Mouse (Mus musculus): Measurements from ENCODE around the gene Erc2. TPM values are rescaled to one million over a fixed set of nuclear protein-coding genes. Genes with fewer than 3 reads are reported as not detected.

Gene Erc2
- total RNA-seq, 2 experiments from 2014 or later = 225 to 256 TPM

- no peak for DNase-seq (ENCODE audit: extremely low spot score in 1 of 2, low spot score in 1 of 2)
Measured at GRCm38 (mm10) chr14:28267367-28267766, 645.1 kb downstream of the Erc2 start.

DNA sequence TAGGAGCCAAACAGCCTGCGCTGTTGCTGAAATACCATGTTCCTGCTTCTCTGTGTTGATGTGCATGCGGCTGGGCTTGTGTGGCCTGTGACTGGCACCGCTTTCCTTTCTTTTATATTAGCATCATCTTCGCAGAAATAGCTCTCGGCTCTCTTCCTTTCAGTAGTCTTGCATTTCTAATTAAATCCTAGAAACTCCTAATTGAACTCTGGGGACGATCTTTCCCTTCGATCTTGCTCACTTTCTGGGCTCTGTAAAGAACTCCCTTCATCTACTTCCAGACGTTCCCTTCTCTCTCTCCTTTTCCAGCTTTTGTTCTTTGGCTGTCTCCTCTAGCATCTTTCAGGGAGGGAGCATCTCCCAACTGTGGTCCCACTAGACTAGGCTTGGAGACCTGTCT is 649.6 kb downstream of the Erc2 start:
- DNase-seq (ENCODE audit: extremely low spot score in 1 of 2, low spot score in 1 of 2) = no peak

DNA sequence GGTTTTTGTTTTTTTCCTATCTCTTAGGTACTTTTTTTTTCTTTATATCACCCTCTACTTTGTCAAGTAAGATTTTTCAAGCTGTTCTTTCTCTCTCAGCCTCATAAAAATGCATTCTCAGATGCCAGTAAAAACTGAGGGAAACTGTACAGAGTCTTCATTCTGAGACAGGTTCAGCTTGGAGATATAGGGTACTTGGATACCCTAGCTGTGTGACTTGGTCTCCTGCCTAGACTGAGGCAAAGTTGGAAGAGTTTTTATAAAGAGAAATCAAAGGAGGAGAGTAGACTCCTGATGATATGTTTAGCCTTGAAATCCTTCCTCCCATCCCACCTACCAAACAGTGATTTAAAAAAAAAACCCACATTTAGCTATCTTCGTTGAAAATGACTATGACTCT is 651.4 kb downstream of the Erc2 start:
- DNase-seq (ENCODE audit: extremely low spot score in 1 of 2, low spot score in 1 of 2) = no peak

GRCm38 (mm10) chr14:28274826-28275225 is 652.6 kb downstream of the Erc2 start:
- DNase-seq (ENCODE audit: extremely low spot score in 1 of 2, low spot score in 1 of 2) = no peak

GRCm38 (mm10) chr14:28278951-28279350 is 656.7 kb downstream of the Erc2 start:
- no peak for DNase-seq (ENCODE audit: extremely low spot score in 1 of 2, low spot score in 1 of 2)

DNA sequence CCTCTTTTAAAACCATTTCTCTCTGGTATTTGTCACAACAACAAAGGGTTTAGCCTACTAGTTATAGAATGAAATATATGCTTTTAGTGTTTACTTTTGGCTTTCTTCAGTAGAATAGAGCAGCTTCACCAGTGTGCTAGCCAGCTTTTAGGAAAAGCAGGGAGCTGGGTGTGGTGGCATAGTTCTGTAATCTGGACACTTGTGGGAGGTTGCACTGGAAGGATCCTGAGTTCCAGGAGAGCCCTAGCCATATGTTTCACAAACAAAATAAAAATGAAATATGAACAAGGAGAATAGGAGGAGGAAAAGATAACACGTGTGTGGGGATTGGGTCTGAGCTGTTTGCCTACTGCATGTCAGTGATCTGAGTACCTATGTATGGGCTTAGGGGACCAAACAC is 658.1 kb downstream of the Erc2 start:
- no peak for DNase-seq (ENCODE audit: extremely low spot score in 1 of 2, low spot score in 1 of 2)

DNA sequence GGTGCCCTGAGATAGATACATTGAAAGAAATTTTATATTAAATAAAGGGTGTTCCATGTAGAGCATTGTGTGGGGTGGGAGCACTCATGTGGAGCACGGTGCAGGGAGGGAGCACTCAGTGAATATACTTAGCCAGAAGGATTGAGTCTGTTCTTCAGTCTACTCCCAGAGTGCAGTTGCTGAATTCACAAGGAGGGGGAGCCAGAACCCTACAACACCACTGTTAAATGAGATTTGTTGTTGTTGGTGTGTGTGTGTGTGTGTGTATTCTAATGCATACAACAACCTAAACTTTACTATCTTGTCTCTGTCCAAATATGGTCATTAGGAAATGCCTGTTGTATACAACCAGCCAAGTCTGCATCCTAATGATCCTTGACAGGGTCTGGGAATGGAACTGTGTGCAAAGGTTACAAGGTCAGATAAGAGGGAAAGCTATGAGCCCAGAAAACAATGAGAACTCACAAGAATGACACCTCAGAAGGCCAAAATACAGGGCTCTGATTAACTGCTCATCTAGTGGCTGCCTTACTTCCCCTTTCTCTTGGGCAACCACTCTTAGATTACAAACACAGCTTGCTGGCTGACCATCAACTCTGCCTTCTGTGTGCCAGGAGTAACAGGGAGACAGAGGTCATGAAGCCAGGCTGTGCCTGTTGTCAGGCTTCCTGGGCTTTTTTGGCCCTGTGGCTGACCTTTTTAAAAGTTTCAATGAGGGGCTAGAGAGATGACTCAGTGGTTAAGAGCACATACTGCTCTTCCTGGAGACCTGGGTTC is 661.3 kb downstream of the Erc2 start:
- DNase-seq (ENCODE audit: extremely low spot score in 1 of 2, low spot score in 1 of 2) = no peak

DNA sequence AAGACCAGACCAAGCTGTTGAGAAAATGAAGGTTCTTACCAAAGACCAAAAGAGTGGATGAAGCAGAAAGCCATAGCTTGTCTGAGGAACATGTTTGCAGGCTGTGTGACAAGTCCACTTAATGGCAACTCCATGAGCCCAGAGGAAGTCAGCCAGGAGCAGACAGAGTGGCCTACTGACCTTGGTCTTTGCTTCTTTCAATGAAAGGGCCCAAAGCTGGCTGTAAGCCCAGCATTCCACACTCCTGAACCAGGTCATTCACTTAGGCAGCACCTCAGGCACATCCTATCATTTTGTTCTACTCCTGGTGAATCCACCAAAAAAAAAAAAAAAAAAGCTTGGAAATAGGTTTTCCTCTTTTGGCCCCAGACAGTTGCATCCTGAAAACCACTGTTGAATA is 664.3 kb downstream of the Erc2 start:
- no peak for DNase-seq (ENCODE audit: extremely low spot score in 1 of 2, low spot score in 1 of 2)

- no peak for DNase-seq (ENCODE audit: extremely low spot score in 1 of 2, low spot score in 1 of 2)
Measured at GRCm38 (mm10) chr14:28288196-28288595, 666.0 kb downstream of the Erc2 start.

- DNase-seq (ENCODE audit: extremely low spot score in 1 of 2, low spot score in 1 of 2) = no peak
Measured at GRCm38 (mm10) chr14:28288926-28289325, 666.7 kb downstream of the Erc2 start.

GRCm38 (mm10) chr14:28293921-28294320 is 671.7 kb downstream of the Erc2 start:
- DNase-seq (ENCODE audit: extremely low spot score in 1 of 2, low spot score in 1 of 2) = no peak

DNA sequence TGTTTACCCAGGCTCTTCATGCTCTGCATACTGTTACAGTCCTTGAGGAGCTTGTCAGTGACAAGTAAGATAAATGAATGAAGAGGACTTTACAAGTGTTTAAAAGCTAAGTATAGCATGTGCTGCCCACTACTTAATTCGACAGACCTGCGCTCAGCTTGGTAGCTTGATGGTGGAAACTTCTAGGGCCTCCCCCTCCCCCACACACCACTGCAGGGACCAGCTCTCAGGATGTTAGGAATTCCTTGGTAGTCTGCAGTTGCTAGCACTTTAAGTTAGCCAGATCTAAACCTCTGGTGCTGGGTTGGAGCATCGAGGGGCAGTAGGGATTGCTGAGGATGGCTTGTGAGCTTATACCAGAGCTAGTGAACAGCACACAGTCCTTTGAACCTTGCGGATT is 672.9 kb downstream of the Erc2 start:
- DNase-seq (ENCODE audit: extremely low spot score in 1 of 2, low spot score in 1 of 2) = no peak

- DNase-seq (ENCODE audit: extremely low spot score in 1 of 2, low spot score in 1 of 2) = no peak
Measured at GRCm38 (mm10) chr14:28300095-28300494, 677.9 kb downstream of the Erc2 start.

DNA sequence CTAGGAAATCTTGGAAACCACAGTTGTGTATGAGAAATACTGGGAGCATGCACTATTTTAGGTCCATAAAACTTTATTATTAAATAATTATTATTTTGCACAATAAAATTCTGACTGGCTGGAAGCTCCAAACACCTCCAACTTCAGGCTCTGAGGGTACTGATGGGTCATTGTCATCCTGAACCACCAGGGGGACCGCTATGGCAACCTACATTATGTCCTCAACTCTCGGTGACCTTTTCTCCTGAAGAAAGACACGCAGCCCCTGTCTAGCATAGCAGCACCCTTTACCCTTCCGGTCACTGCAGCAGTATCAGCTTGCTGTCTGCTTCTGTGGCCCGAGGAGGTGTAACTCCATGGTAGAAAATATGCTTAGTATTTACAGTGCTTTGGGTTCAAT is 679.0 kb downstream of the Erc2 start:
- DNase-seq (ENCODE audit: extremely low spot score in 1 of 2, low spot score in 1 of 2) = no peak

GRCm38 (mm10) chr14:28304131-28304530 is 681.9 kb downstream of the Erc2 start:
- no peak for DNase-seq (ENCODE audit: extremely low spot score in 1 of 2, low spot score in 1 of 2)

- DNase-seq (ENCODE audit: extremely low spot score in 1 of 2, low spot score in 1 of 2) = no peak
Measured at GRCm38 (mm10) chr14:28308661-28309060, 686.4 kb downstream of the Erc2 start.

GRCm38 (mm10) chr14:28316851-28317250 is 694.6 kb downstream of the Erc2 start:
- DNase-seq (ENCODE audit: extremely low spot score in 1 of 2, low spot score in 1 of 2) = no peak

GRCm38 (mm10) chr14:28321916-28322534 is 699.8 kb downstream of the Erc2 start:
- no peak for DNase-seq (ENCODE audit: extremely low spot score in 1 of 2, low spot score in 1 of 2)

DNA sequence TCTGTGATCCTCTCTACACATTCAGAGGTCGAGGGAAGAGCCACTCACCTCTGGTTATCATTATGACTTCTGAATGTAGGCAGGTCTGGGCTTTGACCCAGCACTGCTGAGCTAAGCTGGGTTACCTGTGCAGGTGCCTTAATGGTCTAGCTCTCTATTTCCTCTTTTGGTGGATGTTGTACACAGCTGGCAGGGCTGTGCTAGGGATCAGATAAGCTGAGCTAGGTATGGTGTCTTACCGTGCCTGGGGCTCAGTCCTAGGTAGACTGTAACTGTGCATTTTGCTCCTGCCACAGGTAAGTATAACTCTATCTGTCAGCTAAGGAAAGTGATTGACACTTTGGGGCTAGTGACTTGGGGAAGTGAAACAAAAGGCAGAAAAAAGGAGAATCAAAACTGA is 701.0 kb downstream of the Erc2 start:
- DNase-seq (ENCODE audit: extremely low spot score in 1 of 2, low spot score in 1 of 2) = no peak

- no peak for DNase-seq (ENCODE audit: extremely low spot score in 1 of 2, low spot score in 1 of 2)
Measured at GRCm38 (mm10) chr14:28323727-28324126, 701.5 kb downstream of the Erc2 start.

DNA sequence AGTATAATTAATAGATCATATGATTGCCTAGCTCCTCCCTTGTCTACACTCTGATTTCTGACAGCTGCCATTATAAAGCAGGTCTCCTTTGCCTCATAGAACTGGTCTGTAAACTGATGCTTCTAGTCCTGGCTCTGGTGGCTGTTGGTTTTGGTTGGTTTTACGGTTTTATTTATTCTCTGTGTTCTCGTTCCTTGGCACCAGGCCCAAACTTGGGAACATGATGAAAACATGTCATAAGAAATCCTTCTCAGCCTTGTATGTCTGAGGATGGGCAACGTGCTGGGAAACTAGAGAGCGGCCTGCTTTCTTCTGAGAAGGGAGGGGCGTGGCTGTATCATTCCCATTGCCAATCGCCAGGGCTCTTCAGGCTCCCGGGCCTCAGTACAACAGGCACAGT is 704.2 kb downstream of the Erc2 start:
- peak in 1 of 2 experiments; percentile 13 for DNase-seq (ENCODE audit: extremely low spot score in 1 of 2, low spot score in 1 of 2)

DNA sequence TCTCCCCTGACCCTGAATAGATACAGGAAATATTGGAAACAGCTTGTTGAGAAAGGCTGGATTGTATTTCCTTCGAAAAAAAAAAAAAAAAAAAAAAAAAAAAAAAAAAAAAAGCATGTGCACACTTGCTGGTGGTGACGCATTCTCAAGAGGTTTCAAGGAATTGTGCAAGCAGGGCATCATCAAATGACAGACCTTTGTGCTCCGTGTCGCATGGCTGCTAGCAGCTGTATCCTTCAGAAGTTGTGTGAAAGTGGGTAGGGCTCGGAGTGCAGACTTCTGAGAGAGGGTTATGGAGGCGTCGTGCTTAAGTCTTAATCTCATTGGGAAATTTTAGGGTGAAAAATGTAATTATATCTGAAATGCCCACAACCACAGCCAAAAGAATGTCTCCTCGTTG is 706.3 kb downstream of the Erc2 start:
- DNase-seq (ENCODE audit: extremely low spot score in 1 of 2, low spot score in 1 of 2) = no peak

All from layer of hippocampus, postnatal 25 days (tissue).